In genomic region chr15:101135405-101135804, GRCm38 (mm10) we compare ENCODE assay signal across 10 mouse cellular contexts. TPM values are rescaled to one million over a fixed set of nuclear protein-coding genes. Genes with fewer than 3 reads are reported as not detected.
A peak's percentile ranks its signal among the peaks of the same experiment; 100 is the strongest.
DNase-seq lines count a peak whose midpoint lies in the region; ATAC-seq and TF ChIP-seq lines count a peak whose summit lies in the region.
"Had no signal": no experiment of that assay in that cellular context is flagged by ENCODE, and none has a peak within 500 bp of the region (broad histone marks: within the 10 kb centered on the region; RNA-seq: fewer than 3 reads in every experiment).

No protein-coding gene starts in this region.

- 69% methylated on average over 8 of the region's 8 CpGs for WGBS in hindbrain, postnatal 0 days
- 61% methylated on average over 8 of the region's 8 CpGs for WGBS in neural tube, embryonic 15.5 days

- H3K4me3 ChIP-seq in layer of hippocampus, adult 2 months: peak overlapping the region; percentile 17; the same call in 1 of the 2 replicates
- H3K4me3 ChIP-seq in cortical plate, adult 2 months (ENCODE audit: insufficient read depth, low read length): peak overlapping the region; percentile 16; the same call in 1 of the 2 replicates
- H3K4me3 ChIP-seq in hindbrain, postnatal 0 days (ENCODE audit: low read length): no peak overlapping the region
- H3K4me3 ChIP-seq in neural tube, embryonic 15.5 days (replicated peaks): no peak overlapping the region; the same call in 1 of the 2 replicates

- TF ChIP-seq POLR2A in cortical plate, adult 2 months (IDR thresholded peaks at IDR 0.05; ENCODE audit: extremely low read depth, insufficient read depth, low read length): no peak

- H3K4me1 ChIP-seq in cortical plate, adult 2 months (ENCODE audit: control insufficient read depth, insufficient read depth, low read length): no peaks in the 10 kb centered on the region
- H3K4me1 ChIP-seq in hindbrain, postnatal 0 days (ENCODE audit: insufficient read depth, low read length): no peaks in the 10 kb centered on the region
- H3K4me1 ChIP-seq in neural tube, embryonic 15.5 days: peaks cover 28% of the 10 kb centered on the region

- peak overlapping the region; percentile 24 for H3K4me2 ChIP-seq in hindbrain, postnatal 0 days (ENCODE audit: low read depth, low read length)
- peak overlapping the region; percentile 32 for H3K4me2 ChIP-seq in neural tube, embryonic 15.5 days

- intact Hi-C loops in left cerebral cortex, postnatal 25 days (cut with DNase I): no loop called here

- 0 out of 2 replicates have a peak overlapping the region, but pooled peaks have one; percentile 14 for H3K27ac ChIP-seq in layer of hippocampus, adult 2 months
- H3K27ac ChIP-seq in cortical plate, adult 2 months (ENCODE audit: insufficient read depth, low read length): no peak overlapping the region
- H3K27ac ChIP-seq in hindbrain, postnatal 0 days: no peak overlapping the region
- H3K27ac ChIP-seq in neural tube, embryonic 15.5 days (replicated peaks): no peak overlapping the region

- ATAC-seq in hindbrain, postnatal 0 days: no peak
- ATAC-seq in neural tube, embryonic 15.5 days (ENCODE audit: low FRiP score): no peak
- ATAC-seq: Patski had no signal

- TF ChIP-seq CTCF in layer of hippocampus, adult 2 months (conservative IDR thresholded peaks at IDR 0.05): no peak
- no peak for TF ChIP-seq CTCF in cortical plate, adult 2 months (IDR thresholded peaks at IDR 0.05; ENCODE audit: extremely low read depth, insufficient read depth, low read length)
- TF ChIP-seq CTCF in hindbrain, postnatal 0 days (IDR thresholded peaks at IDR 0.05; ENCODE audit: low read depth): no peak

- no peaks in the 10 kb centered on the region for H3K36me3 ChIP-seq in hindbrain, postnatal 0 days (ENCODE audit: insufficient read depth, low read length)
- no peaks in the 10 kb centered on the region for H3K36me3 ChIP-seq in neural tube, embryonic 15.5 days

- no peaks in the 10 kb centered on the region for H3K9me3 ChIP-seq in hindbrain, postnatal 0 days (ENCODE audit: low read length)
- no peaks in the 10 kb centered on the region for H3K9me3 ChIP-seq in neural tube, embryonic 15.5 days (replicated peaks)

- H3K27me3 ChIP-seq in hindbrain, postnatal 0 days (ENCODE audit: insufficient read depth, low read length): no peaks in the 10 kb centered on the region
- H3K27me3 ChIP-seq in neural tube, embryonic 15.5 days (replicated peaks): peaks cover 10% of the 10 kb centered on the region; the same call in 1 of the 2 replicates
- H3K27me3 ChIP-seq: Patski had no signal

- no peak overlapping the region for H3K9ac ChIP-seq in hindbrain, postnatal 0 days (replicated peaks; ENCODE audit: low read length)
- no peak overlapping the region for H3K9ac ChIP-seq in neural tube, embryonic 15.5 days (replicated peaks)

- DNase-seq in layer of hippocampus, adult 2 months (ENCODE audit: low spot score in 2 of 2): no peak
- DNase-seq in layer of hippocampus, adult 11-12 months (ENCODE audit: low spot score): no peak
- no peak for DNase-seq in hindbrain, postnatal 0 days (ENCODE audit: low spot score)
- no peak for DNase-seq in cerebellum, postnatal 25 days
- no peak for DNase-seq in left cerebral cortex, postnatal 25 days (ENCODE audit: low spot score in 2 of 2)
- DNase-seq: cerebellum, adult 11 months; layer of hippocampus, adult 9-11 months had no signal

RNA-seq across cellular contexts. Expression of gene Acvrl1, which starts 7.1 kb away (rescaled TPM):
- total RNA-seq in layer of hippocampus, adult 2 months (2021): 10 to 100 TPM; 11.2 to 11.4 TPM
- 20.9 and 24.7 TPM in 2 replicates for polyA plus RNA-seq in cortical plate, adult 2 months (2012; rRNA removed)
- 16.8 and 21.6 TPM in 2 replicates for total RNA-seq in hindbrain, postnatal 0 days (2014; rRNA removed)
- 7.0 and 7.3 TPM in 2 replicates for polyA plus RNA-seq in hindbrain, postnatal 0 days (2015; fragmentation: Nextera tagmentation; extraction: Ambion mirVana)
- polyA plus RNA-seq in neural tube, embryonic 15.5 days (2015; fragmentation: Nextera tagmentation; extraction: Ambion mirVana): 9.5 and 12.6 TPM in 2 replicates
- 10 to 100 TPM; 12.3 to 12.5 TPM for total RNA-seq in left cerebral cortex, postnatal 25 days (2021)
- polyA plus RNA-seq: Patski had no signal

RNA-seq across cellular contexts. Expression of gene Ankrd33, which starts 19.9 kb away (rescaled TPM):
- total RNA-seq in layer of hippocampus, adult 2 months (2021): not detected
- polyA plus RNA-seq in cortical plate, adult 2 months (2012; rRNA removed): not detected in 2 replicates
- not detected in 2 replicates for total RNA-seq in hindbrain, postnatal 0 days (2014; rRNA removed)
- polyA plus RNA-seq in hindbrain, postnatal 0 days (2015; fragmentation: Nextera tagmentation; extraction: Ambion mirVana): not detected in 2 replicates
- not detected in 2 replicates for polyA plus RNA-seq in neural tube, embryonic 15.5 days (2015; fragmentation: Nextera tagmentation; extraction: Ambion mirVana)
- not detected for total RNA-seq in left cerebral cortex, postnatal 25 days (2021)
- polyA plus RNA-seq: Patski had no signal

RNA-seq across cellular contexts. Expression of gene Acvr1b, which starts 38.5 kb away (rescaled TPM):
- total RNA-seq in layer of hippocampus, adult 2 months (2021): 10 to 100 TPM; 85.1 to 87.8 TPM
- polyA plus RNA-seq in cortical plate, adult 2 months (2012; rRNA removed): 70.5 and 73.9 TPM in 2 replicates
- 74.5 and 86.2 TPM in 2 replicates for total RNA-seq in hindbrain, postnatal 0 days (2014; rRNA removed)
- 14.0 and 14.6 TPM in 2 replicates for polyA plus RNA-seq in hindbrain, postnatal 0 days (2015; fragmentation: Nextera tagmentation; extraction: Ambion mirVana)
- polyA plus RNA-seq in neural tube, embryonic 15.5 days (2015; fragmentation: Nextera tagmentation; extraction: Ambion mirVana): 19.3 and 23.1 TPM in 2 replicates
- 100 to 1,000 TPM; 109 to 112 TPM for total RNA-seq in left cerebral cortex, postnatal 25 days (2021)

RNA-seq across cellular contexts. Expression of gene Fignl2, which starts 57.0 kb away (rescaled TPM):
- total RNA-seq in layer of hippocampus, adult 2 months (2021): 1 to 10 TPM; 1.1 to 1.7 TPM
- polyA plus RNA-seq in cortical plate, adult 2 months (2012; rRNA removed): 0.77 and 0.87 TPM in 2 replicates
- 2.3 and 4.0 TPM in 2 replicates for total RNA-seq in hindbrain, postnatal 0 days (2014; rRNA removed)
- 0.10 and 0.11 TPM in 2 replicates for polyA plus RNA-seq in hindbrain, postnatal 0 days (2015; fragmentation: Nextera tagmentation; extraction: Ambion mirVana)
- 0.20 and 0.22 TPM in 2 replicates for polyA plus RNA-seq in neural tube, embryonic 15.5 days (2015; fragmentation: Nextera tagmentation; extraction: Ambion mirVana)
- 1 to 10 TPM; 1.5 to 1.8 TPM for total RNA-seq in left cerebral cortex, postnatal 25 days (2021)

Comparison
In these comparisons a context has a peak if more than half of its experiments do, and no peak if none do; other contexts are left out.
1. H3K4me3 ChIP-seq: peak in layer of hippocampus, adult 2 months (single experiment) and cortical plate, adult 2 months (single experiment); none in hindbrain, postnatal 0 days (single experiment) and neural tube, embryonic 15.5 days (single experiment).